Mouse (Mus musculus): ENCODE results near the gene Acvr1b. TPM values are rescaled to one million over a fixed set of nuclear protein-coding genes. Genes with fewer than 3 reads are reported as not detected.

The Acvr1b gene
- polyA plus RNA-seq, 2 experiments from 2014 or later: 3.5 to 3.6 TPM

GRCm38 (mm10) chr15:101251930-101252329, 78.1 kb downstream of the Acvr1b start:
- ATAC-seq: no peak

GRCm38 (mm10) chr15:101252614-101253013, 78.7 kb downstream of the Acvr1b start:
- ATAC-seq: no peak

GRCm38 (mm10) chr15:101253563-101253885, 79.7 kb downstream of the Acvr1b start:
- ATAC-seq: no peak

DNA sequence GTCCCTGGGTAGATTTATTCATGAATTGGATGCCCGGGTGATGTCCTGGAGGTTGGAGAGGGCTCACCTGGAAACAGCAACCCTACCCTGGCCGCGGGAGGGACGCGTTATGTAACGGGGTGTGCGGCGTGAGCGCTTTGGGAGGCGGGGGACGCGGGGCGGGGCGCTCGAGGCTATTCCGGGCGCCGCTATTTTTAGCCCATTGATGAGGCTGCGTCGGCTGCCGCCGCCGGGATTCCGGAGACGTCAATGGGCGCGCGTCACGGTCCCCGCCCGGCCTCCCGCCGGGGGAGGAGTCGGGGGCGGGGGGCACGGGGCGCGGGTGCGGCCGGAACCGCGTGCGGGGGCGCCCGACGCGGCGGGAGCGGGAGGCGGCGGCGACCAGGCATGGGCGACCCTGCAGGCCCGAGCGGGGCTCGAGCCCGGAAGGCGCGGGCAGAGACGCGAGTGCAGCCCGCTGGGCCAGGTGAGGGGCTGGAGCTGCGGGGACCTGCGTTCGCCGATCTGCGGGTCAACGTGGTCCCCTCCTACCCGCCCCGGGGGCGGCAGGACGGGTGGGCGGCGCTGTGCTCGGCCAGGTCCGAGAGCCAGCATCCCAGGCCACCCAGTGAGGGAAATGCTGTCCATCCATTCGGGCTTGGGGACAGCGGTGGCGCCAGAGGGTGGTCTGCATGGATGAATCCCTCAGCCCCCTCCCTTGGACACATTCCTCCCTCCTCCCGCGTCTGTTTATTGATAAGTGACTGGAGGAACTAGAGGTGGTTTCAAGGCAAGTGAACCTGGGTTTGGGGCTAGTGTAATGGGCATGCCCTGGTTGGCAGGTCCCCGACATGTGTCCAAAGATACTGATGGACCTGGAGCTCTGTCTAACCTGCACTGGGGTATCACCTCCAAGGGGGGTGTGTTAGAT, 80.3 kb downstream of the Acvr1b start, which contains the start of gene Nr4a1:
TSS of gene Nr4a1 (plus strand) at position 384 of the 910 bp plus-strand sequence.
- peak; percentile 48 for ATAC-seq

- ATAC-seq: no peak
Observed at GRCm38 (mm10) chr15:101255842-101256462, 82.1 kb downstream of the Acvr1b start.

- ATAC-seq: no peak
Observed at GRCm38 (mm10) chr15:101256463-101257206, 82.8 kb downstream of the Acvr1b start.

GRCm38 (mm10) chr15:101258420-101258819, 84.6 kb downstream of the Acvr1b start:
- peak; percentile 73 for ATAC-seq

- no peak for ATAC-seq
Observed at GRCm38 (mm10) chr15:101259922-101260321, 86.1 kb downstream of the Acvr1b start.

DNA sequence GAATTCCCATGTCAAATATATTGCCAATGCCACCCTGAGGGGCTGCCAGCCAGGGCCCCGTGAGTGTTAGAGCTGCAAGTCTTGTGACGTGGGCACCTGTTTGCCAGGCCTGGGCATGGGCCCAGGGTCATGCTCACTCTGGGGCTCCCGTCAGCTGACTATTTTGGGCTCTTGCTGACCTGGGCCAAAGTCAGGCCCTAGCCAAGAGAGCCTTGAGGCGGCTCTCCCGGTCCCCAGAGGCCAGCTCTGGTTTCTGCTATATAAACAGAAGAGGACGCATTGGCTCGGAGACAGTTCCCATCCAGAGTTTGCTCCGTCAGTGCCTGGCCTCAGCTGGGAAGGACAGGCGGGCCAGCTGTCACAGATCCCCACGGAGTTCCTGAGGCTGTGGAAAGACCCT, 86.5 kb downstream of the Acvr1b start:
- ATAC-seq: no peak

DNA sequence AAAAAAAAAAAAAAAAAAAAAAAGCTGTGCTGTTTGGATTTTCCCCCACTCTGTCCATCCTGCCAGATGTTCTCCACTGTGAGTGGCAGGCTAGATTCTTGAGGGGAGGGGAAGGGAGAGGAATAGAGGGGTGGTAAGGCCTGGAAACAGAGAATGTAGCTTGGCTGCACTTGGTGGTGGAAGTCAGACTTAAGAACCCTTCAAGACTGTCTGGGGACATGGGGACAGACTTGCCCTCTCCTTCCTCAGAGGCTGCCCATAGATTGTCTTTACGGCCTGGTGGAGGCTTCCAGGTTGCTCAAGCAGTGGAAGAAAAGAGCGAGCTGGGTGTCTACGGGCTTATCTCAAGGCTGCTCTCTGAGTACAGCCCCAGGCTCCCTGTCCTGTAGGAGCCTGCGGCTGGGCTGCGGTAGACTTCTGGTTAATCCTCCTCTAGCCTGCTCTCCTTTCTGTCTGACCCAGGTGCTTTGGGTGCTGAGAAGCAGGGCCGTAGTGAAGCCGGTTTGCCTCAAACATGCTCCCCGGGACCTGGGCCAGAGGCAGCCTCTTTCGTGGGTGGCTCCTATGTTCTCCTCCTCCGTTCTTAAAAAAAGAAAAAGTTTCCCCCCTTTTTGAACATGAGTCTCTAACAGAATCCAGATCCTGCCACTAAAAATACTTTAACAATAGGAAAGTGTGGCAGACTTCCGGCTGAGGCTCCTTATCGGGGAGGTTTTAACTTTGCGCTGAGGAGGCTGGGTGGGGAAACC, 87.2 kb downstream of the Acvr1b start:
- ATAC-seq: no peak

DNA sequence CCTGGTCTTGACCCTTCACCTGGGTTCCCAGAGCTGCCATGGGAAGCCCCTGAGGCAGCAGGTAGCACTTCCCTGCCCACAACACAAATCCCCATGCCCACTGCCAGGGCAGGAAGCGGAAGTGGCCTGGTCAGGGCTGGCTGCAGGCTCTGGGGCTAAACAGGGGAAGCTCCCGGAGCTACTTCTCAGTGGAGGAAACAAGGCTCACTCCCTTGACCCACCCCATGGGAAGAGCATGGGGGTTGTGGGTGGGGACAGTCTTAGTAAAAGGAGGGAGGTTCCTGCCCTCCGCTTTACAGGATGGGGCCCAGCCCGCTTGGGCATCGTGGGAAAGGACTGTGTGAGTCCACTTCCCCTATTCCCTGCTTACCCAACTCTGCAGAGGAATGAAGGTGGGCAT, 88.6 kb downstream of the Acvr1b start:
- no peak for ATAC-seq

Other genes with a start within 250 kb of the Acvr1b start
- not detected for gene Gm47841, start 126.7 kb upstream of the Acvr1b start, polyA plus RNA-seq (2017; shearing (Covaris generic))
- not detected for gene Fignl2, start 95.5 kb upstream of the Acvr1b start, polyA plus RNA-seq (2017; shearing (Covaris generic))
- not detected for gene Ankrd33, start 58.3 kb upstream of the Acvr1b start, polyA plus RNA-seq (2017; shearing (Covaris generic))
- 1 to 10 TPM; 1.6 to 2.7 TPM for gene Acvrl1, start 45.5 kb upstream of the Acvr1b start, polyA plus RNA-seq (2017; shearing (Covaris generic))
- gene Grasp, start 50.1 kb downstream of the Acvr1b start, polyA plus RNA-seq (2017; shearing (Covaris generic)): not detected
- 10 to 100 TPM; 37.5 to 92.8 TPM for gene Nr4a1, start 80.2 kb downstream of the Acvr1b start, polyA plus RNA-seq (2017; shearing (Covaris generic))
- gene Atg101, start 110.2 kb downstream of the Acvr1b start, polyA plus RNA-seq (2017; shearing (Covaris generic)): 10 to 100 TPM; 42.8 to 43.6 TPM
- under 1 TPM in 1 of 2 experiments, not detected in 1; 0.38 TPM for gene 6030408B16Rik, start 119.1 kb downstream of the Acvr1b start, polyA plus RNA-seq (2017; shearing (Covaris generic))
- gene Krt80, start 196.1 kb downstream of the Acvr1b start, polyA plus RNA-seq (2017; shearing (Covaris generic)): not detected
- not detected for gene Krt7, start 237.0 kb downstream of the Acvr1b start, polyA plus RNA-seq (2017; shearing (Covaris generic))